Mouse (Mus musculus) thymus, adult 18-20 months (tissue): Measurements from ENCODE around the gene Zfp36.
"Not testable (repeated sequence)": the region's sequence is repeated elsewhere in the genome, so short reads cannot be mapped to it uniquely, and the experiment has no call there.

Experiments used
- DNase-seq, 2 experiments: peaks; one replicate each; pipeline ENCODE4 v3.0.0; 2022; ENCODE audit warnings: mixed read lengths in 2 of 2

Gene Zfp36

GRCm38 (mm10) chr7:28380237-28381016, at the start of gene Zfp36:
Gene Zfp36 (minus strand): TSS chr7:28380253.
- no peak for DNase-seq

DNA sequence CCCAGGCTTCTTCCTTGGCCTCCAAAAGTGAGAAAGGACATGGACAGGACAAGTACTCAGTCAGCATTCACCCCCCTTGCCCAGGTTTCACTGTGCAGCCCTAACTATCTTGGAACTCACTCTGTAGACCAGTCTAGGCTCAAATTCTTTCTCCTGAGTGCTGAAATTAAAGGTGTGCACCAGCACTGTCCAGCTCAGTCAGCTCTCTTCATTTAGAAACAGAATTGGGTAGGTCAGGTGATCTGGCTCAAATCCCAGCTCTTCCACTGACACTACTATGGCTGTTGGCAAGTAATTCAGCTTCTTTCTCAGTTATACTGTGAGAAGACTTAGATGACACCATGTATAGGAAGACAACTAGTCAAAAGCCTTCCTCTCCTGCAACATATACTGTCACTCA, 47.7 kb upstream of the Zfp36 start:
- no peak for DNase-seq

GRCm38 (mm10) chr7:28423018-28423417, 43.0 kb upstream of the Zfp36 start:
- no peak for DNase-seq

DNA sequence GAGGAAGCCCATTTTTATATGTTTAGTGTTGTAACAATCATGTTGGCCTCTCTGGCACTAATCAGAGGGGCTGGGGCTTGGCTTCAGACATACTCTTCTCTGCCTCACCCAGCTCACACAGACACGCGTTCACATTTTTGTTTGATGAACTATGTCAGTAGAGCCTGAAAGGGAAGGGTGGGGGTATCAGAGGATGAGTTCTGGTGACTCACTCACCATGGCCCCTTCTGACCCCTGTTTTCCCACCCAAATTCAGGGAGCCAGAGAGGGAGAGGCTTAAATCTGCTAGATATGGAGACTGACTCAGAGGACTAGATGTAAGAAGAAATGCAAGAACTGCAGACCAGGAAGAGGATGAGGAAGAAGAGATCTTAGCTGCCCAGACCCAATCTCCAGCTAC, 39.4 kb upstream of the Zfp36 start:
- no peak for DNase-seq

- no peak for DNase-seq
These were observed 38.1 kb upstream of the Zfp36 start for GRCm38 (mm10) chr7:28418096-28418670.

GRCm38 (mm10) chr7:28417368-28417767, 37.3 kb upstream of the Zfp36 start:
- DNase-seq: no peak

GRCm38 (mm10) chr7:28412826-28413225, 32.8 kb upstream of the Zfp36 start:
- no peak for DNase-seq

GRCm38 (mm10) chr7:28410841-28411475, 30.9 kb upstream of the Zfp36 start:
- DNase-seq: no peak

GRCm38 (mm10) chr7:28401942-28402341, 21.9 kb upstream of the Zfp36 start:
- no peak for DNase-seq

- no peak for DNase-seq
These were observed 21.0 kb upstream of the Zfp36 start for GRCm38 (mm10) chr7:28401030-28401429.

- no peak for DNase-seq
These were observed 18.8 kb upstream of the Zfp36 start for GRCm38 (mm10) chr7:28398696-28399340.

GRCm38 (mm10) chr7:28398000-28398399, 17.9 kb upstream of the Zfp36 start:
- no peak for DNase-seq

- no peak for DNase-seq
These were observed 15.4 kb upstream of the Zfp36 start for GRCm38 (mm10) chr7:28395425-28395824.

DNA sequence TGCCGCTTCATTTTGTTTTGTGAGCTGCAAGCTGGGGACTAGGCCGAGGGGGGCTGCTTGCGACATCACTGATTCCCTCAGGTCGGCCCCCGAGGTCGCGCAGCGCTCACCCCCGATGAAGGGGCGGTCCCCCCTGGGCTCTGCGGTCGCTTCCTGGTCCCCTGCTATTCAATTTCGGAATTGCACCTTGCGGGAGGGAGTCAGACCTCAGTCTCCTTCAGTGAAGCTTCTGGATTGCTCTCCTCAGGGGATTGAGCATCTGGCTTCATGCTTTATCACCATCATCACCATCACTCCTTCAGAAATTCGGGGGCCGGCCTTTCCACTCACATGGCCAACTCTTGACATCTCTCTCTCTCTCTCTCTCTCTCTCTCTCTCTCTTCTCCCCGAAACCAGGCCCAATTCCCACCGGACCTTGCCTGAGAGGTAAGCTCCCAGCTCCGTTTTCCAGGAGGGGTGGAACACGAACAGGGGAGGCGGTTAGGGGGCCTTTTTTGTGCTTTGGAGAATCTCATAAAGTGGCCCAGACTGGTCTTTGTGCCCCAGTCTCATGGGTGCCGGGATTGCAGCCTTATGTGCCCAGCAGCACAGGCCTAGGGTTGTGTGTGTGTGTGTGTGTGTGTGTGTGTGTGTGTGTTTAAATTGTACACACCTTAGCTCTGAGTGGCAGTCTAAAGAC, 13.4 kb upstream of the Zfp36 start:
- no peak for DNase-seq

- peak; percentile 93 to 96 for DNase-seq
These were observed 12.6 kb upstream of the Zfp36 start, which contains the start of the genes Med29 and Paf1 for GRCm38 (mm10) chr7:28392429-28393271. Gene Med29 (minus strand): TSS chr7:28392708. Gene Paf1 (plus strand): TSS chr7:28392951.

DNA sequence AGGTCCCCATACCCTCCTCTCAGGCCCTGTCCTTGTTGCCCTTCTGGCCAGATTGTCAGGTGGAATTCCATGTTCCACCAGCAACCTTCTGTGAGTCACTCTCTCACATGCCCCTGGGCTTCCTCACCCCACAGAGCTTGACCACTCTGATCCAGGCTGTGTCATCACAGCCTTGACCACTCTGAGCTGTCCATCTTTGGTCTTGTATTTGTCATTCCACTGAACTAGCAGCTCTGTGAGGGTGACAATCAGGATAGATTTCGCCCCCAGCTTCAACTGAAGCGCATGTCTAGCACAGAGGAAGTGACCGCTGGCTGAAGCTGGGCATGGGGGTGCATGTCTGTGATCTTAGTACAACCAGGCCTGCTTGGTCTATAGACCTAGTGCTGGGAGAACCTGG, 10.3 kb upstream of the Zfp36 start:
- no peak for DNase-seq

DNA sequence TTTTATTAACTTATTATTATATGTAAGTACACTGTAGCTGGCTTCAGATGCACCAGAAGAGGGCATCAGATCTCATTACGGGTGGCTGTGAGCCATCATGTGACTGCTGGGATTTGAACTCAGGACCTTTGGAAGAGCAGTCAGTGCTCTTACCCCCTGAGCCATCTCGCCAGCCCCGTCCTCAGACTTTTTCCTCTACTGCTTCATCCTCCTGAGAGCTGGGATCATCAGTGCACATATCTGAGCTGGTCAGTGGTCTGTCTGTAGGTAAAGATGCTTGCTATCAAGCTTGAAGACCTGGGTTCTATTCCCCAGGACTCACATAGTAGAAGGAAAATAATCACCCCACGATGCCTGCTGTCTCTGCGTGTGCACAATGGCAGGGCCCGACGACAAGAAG, 7.3 kb upstream of the Zfp36 start:
- DNase-seq: not testable (repeated sequence)

- DNase-seq: not testable (repeated sequence)
These were observed 6.8 kb upstream of the Zfp36 start for GRCm38 (mm10) chr7:28386877-28387276.

DNA sequence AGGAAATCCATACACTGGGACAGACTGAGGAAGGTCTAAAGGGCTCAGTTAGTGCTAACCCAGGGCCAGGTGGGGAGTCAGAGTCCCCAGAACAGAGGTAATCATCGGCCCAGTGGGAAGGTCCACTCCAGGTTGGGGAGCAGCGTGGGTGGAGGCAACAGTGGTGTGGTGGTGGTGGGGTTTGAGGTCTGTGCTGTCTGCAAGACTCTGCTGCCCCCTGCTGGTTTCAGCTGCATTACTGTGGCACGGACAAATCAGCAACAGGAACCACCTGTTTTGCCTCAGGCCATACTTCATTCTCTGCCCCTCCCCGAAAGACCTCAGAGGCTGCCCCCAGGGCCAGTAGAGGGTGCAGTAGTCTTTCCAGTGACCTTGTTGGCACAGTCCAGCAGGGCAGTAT, 6.4 kb upstream of the Zfp36 start:
- DNase-seq: peak; percentile 75 to 83

DNA sequence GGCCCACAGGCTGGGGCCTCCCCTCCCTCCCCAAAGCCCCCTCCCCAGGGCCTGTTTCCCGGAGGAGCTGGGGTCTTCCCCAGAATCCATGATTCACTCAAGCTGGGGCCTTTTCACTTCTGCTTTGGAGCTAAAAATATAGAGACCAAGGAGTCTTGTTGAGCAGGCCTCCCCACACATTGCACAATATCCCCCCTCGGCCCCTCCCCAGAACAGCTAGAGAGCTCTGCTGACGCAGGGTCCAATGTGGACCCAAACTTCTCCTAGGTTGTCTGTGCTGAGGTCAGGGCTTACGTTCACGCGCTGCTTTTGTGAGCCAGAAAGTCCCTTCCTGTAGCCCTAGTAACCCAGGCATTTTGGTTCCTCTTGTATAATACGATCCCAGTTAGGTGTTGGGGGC, 6.0 kb upstream of the Zfp36 start:
- DNase-seq: no peak

DNA sequence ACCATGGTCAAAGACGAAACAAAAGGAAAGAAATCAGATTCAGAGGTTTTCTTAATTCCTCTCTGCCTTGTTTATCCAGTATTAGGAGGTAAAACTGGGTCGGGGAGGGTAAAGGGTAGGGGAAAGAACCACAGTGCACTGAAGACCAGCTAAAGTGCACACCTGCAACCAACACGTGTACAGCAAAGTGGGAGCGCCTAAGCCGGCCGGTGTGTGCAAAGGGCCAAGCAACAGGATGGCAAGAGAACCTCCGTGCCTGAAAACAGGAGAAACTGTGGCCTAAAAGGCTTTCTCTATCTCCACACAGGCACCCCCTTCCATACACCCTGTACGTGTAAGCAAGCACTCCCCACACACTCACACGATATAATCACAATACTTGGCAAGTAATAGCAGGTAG, 5.1 kb upstream of the Zfp36 start:
- no peak for DNase-seq

GRCm38 (mm10) chr7:28384162-28384561, 4.1 kb upstream of the Zfp36 start:
- peak; percentile 52 to 67 for DNase-seq
